Mouse (Mus musculus): ENCODE data around the gene Map10. TPM values are rescaled to one million over a fixed set of nuclear protein-coding genes. Genes with fewer than 3 reads are reported as not detected.

Gene Map10
- polyA plus RNA-seq (2014; fragmentation: Nextera tagmentation; extraction: Ambion mirVana) = 7.6 and 8.1 TPM in 2 replicates

DNA sequence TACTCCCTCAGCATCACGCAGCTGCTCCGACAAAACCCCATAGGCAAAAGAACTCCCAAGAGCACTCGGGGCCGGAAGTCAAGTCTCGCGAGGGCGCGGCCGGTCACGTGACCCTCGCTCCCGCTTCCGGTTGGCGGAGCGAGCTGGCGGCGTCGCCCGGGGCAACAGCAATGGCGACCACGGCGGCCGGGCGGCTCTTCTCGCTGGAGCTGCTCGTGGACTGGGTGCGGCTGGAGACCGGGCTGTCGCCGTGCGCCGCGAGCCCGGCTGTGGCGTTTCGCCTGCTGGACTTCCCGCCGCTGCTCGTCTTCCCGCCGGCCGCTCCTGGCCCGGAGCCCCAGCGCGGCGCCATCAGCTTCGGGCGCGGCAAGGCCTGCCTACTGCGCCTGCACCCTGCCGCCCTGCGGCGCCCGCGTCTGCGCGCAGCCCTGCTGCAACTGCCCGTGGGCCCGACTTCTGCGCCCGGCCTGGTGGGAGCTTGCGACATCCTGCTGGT is at the start of gene Map10:
TSS of gene Map10 (plus strand) at position 119 of the 496 bp plus-strand sequence.
- TF ChIP-seq CTCF (IDR thresholded peaks at IDR 0.05; ENCODE audit: low read depth) = no peak
- Histone ChIP-seq H3K36me3 (ENCODE audit: insufficient read depth) (no peaks in the 10 kb centered on the region), H3K4me3 (ENCODE audit: low read depth, low read length) (peak within 1 kb of the TSS; percentile 53), H3K27ac (ENCODE audit: low read depth) (peak within 1 kb of the TSS; percentile 63; the same call in 1 of the 2 replicates), H3K27me3 (ENCODE audit: insufficient read depth, low read length) (no peaks in the 10 kb centered on the region), H3K9me3 (ENCODE audit: low read depth, low read length) (peaks cover 22% of the 10 kb centered on the region), H3K4me1 (ENCODE audit: insufficient read depth) (peaks cover 5% of the 10 kb centered on the region; the same call in 1 of the 2 replicates), H3K9ac (peak within 1 kb of the TSS; percentile 71), H3K4me2 (peak within 1 kb of the TSS; percentile 91)
- ATAC-seq (ENCODE audit: insufficient read depth) = peak; percentile 87
- under 1% methylated on average over 57 of the region's 62 CpGs for WGBS
- peak; percentile 93 for DNase-seq

DNA sequence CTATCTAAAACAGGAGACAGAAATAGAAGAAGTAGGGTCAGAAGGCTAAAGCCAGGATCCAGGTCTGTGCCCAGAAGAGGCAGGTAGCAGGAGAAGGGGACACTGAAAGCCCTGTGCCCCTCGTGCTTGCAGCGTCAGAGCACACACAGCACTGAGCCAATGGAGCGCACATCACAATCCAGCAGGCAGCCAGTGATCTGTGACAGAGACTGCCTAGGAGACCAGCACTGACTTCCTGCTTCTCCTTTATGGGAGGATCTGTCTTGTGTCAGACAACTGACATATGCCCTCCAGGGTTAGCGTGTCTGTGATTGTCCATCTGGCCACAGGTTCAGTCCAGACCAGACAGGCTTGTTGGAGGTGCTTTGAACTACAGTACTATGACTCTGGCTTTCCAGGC is 49.3 kb upstream of the Map10 start:
- TF ChIP-seq CTCF (IDR thresholded peaks at IDR 0.05; ENCODE audit: low read depth) = no peak
- Histone ChIP-seq H3K9me3 (ENCODE audit: low read depth, low read length) (no peaks in the 10 kb centered on the region), H3K4me2 (no peak overlapping the region), H3K27ac (ENCODE audit: low read depth) (no peak overlapping the region), H3K27me3 (ENCODE audit: insufficient read depth, low read length) (no peaks in the 10 kb centered on the region), H3K4me3 (ENCODE audit: low read depth, low read length) (no peak overlapping the region), H3K4me1 (ENCODE audit: insufficient read depth) (peaks cover 20% of the 10 kb centered on the region), H3K36me3 (ENCODE audit: insufficient read depth) (no peaks in the 10 kb centered on the region), H3K9ac (no peak overlapping the region)
- DNase-seq = no peak
- no peak for ATAC-seq (ENCODE audit: insufficient read depth)
- 67% methylated on average over 4 of the region's 4 CpGs for WGBS

DNA sequence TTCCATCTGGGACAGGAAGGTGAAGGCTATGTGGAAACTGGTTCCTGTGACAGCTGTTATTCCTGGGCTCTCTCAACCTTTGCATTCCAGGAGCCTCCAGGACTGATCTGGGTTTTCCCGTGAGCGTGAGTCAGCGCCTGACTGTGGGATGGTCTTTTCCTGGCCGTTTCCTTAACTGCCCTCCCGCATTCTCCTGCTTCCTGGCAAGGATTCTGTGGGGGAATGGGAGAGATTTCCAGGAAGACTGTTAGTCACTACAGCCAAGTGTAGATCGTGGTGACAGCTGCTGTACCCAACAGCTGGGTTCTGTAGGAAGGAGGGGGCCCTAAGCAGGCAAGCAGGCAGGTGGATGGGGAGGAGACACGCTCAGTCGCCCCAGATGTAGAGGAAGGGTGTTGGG is 45.3 kb upstream of the Map10 start:
- no peak for TF ChIP-seq CTCF (IDR thresholded peaks at IDR 0.05; ENCODE audit: low read depth)
- H3K4me3 ChIP-seq (ENCODE audit: low read depth, low read length) = no peak overlapping the region
- DNase-seq = peak; percentile 21

DNA sequence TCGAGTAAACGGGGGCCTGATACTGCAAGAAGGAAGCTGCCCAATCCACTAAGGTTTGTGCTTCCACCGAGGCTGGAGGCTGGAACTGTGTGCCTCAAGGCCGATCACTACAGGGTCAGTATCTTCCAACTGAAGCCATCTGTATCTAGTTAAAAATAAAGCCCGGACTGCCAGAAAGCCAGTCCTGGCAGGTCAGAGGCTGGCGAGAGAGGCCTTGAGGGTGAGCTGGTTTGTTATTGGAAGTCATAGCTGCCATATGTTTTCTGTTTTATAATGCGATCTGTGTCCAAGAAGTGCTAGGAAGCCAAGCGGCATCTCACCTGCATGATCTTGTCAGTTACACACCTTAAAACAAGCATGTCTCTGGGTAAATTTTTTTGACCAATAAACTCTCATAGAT is 43.2 kb upstream of the Map10 start:
- Histone ChIP-seq H3K36me3 (ENCODE audit: insufficient read depth) (no peaks in the 10 kb centered on the region), H3K9me3 (ENCODE audit: low read depth, low read length) (no peaks in the 10 kb centered on the region), H3K27me3 (ENCODE audit: insufficient read depth, low read length) (no peaks in the 10 kb centered on the region), H3K27ac (ENCODE audit: low read depth) (no peak overlapping the region), H3K4me1 (ENCODE audit: insufficient read depth) (peaks cover 6% of the 10 kb centered on the region), H3K4me2 (no peak overlapping the region), H3K9ac (no peak overlapping the region), H3K4me3 (ENCODE audit: low read depth, low read length) (no peak overlapping the region)
- ATAC-seq (ENCODE audit: insufficient read depth) (no peak), DNase-seq (no peak)
- WGBS = 87% methylated on average over 8 of the region's 8 CpGs
- TF ChIP-seq CTCF (IDR thresholded peaks at IDR 0.05; ENCODE audit: low read depth) = no peak

More for the DNA sequence above, 45.3 kb upstream of the Map10 start:
- ATAC-seq (ENCODE audit: insufficient read depth) = peak; percentile 7; the same call in 1 of the 2 replicates
- Histone ChIP-seq H3K36me3 (ENCODE audit: insufficient read depth) (no peaks in the 10 kb centered on the region), H3K27me3 (ENCODE audit: insufficient read depth, low read length) (no peaks in the 10 kb centered on the region), H3K9me3 (ENCODE audit: low read depth, low read length) (no peaks in the 10 kb centered on the region), H3K4me1 (ENCODE audit: insufficient read depth) (peaks cover 11% of the 10 kb centered on the region), H3K9ac (no peak overlapping the region), H3K27ac (ENCODE audit: low read depth) (0 out of 2 replicates have a peak overlapping the region, but pooled peaks have one; percentile 30), H3K4me2 (no peak overlapping the region)
- 52% methylated on average over 8 of the region's 8 CpGs for WGBS

DNA sequence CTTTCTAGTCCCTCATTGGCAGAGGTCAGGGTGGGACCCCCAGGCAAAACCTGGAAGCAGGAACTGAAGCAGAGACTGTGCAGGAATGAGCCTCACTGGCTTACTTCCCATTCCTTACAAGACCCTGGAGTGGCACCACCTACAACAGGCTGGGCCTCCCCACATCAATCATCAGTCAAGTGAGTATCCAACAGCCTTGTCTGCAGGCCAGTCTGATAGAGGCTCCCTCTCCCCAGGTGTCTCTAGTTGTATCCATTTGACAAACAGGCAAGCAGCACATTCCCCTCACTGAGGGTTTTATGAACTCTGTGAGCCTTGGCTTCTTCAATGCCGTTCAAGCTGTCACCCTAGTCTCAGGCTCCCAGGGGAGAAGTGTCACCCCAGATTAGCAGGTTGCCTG is 40.8 kb upstream of the Map10 start:
- Histone ChIP-seq H3K4me3 (ENCODE audit: low read depth, low read length) (no peak overlapping the region), H3K36me3 (ENCODE audit: insufficient read depth) (no peaks in the 10 kb centered on the region), H3K9me3 (ENCODE audit: low read depth, low read length) (no peaks in the 10 kb centered on the region), H3K27me3 (ENCODE audit: insufficient read depth, low read length) (no peaks in the 10 kb centered on the region), H3K9ac (no peak overlapping the region), H3K27ac (ENCODE audit: low read depth) (no peak overlapping the region), H3K4me2 (no peak overlapping the region), H3K4me1 (ENCODE audit: insufficient read depth) (peaks cover 6% of the 10 kb centered on the region)
- DNase-seq = no peak
- no peak for TF ChIP-seq CTCF (IDR thresholded peaks at IDR 0.05; ENCODE audit: low read depth)
- ATAC-seq (ENCODE audit: insufficient read depth) = no peak
- WGBS = 93% methylated on average over 1 of the region's 1 CpGs

DNA sequence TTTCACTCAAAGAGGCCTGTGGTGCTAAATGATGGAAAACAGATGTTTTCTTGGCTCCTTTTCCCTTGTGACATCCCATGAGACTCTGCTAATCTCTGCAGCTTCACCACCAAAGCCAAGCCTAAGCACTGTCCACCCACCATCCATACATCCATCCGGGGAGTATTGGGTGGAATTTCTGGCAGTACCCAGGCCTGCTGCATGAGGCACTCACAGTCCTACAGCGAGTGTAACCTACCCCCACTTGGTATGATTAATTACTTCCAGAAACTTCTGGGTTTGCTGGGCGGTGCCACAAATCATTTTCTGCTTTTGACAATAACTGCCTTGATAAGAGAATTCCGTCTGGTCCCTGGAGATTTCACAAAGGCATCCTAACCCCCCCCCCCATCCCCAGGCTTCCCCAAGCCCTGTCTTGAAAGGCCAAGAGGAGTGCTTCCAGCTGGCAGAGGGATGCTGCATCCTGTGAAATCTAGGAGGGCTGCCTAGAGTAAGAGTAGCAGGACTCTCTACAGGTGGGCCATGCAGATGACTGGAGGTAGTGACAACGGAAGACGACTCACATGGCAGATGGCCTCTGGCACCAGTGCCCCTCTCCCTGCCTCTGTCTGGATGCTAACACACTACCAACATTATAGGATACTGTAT is 31.1 kb upstream of the Map10 start:
- no peak overlapping the region for H3K9ac ChIP-seq
- H3K9me3 ChIP-seq (ENCODE audit: low read depth, low read length) = no peaks in the 10 kb centered on the region
- no peak for TF ChIP-seq CTCF (IDR thresholded peaks at IDR 0.05; ENCODE audit: low read depth)
- H3K4me2 ChIP-seq = no peak overlapping the region
- ATAC-seq (ENCODE audit: insufficient read depth) (peak; percentile 82), DNase-seq (peak; percentile 72)
- H3K36me3 ChIP-seq (ENCODE audit: insufficient read depth) = no peaks in the 10 kb centered on the region
- WGBS = 44% methylated on average over 6 of the region's 6 CpGs
- H3K4me3 ChIP-seq (ENCODE audit: low read depth, low read length) = no peak overlapping the region
- H3K27me3 ChIP-seq (ENCODE audit: insufficient read depth, low read length) = no peaks in the 10 kb centered on the region
- peaks cover 4% of the 10 kb centered on the region for H3K4me1 ChIP-seq (ENCODE audit: insufficient read depth)
- H3K27ac ChIP-seq (ENCODE audit: low read depth) = no peak overlapping the region

DNA sequence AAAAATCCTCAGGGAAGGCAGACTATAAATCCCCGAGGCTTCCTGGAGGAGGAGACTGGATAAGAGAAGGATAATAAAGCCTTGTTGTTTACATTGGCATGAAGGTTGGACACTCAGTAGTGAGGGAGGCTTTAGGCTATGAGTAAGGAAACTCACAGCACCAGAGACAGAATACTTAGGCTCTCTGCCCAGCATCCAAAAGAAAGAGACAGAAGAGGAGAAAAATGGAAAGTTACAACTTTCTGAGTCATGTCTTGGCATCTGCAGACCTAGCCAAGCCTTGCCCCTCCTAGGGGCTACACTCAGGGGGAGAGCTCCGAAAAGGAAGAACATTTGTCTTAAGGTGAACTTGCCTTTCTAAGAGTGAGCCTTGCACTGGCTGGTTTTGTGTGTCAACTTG is 30.0 kb upstream of the Map10 start:
- Histone ChIP-seq H3K36me3 (ENCODE audit: insufficient read depth) (no peaks in the 10 kb centered on the region), H3K4me1 (ENCODE audit: insufficient read depth) (peaks cover 4% of the 10 kb centered on the region), H3K9me3 (ENCODE audit: low read depth, low read length) (no peaks in the 10 kb centered on the region), H3K27me3 (ENCODE audit: insufficient read depth, low read length) (no peaks in the 10 kb centered on the region), H3K27ac (ENCODE audit: low read depth) (no peak overlapping the region), H3K4me3 (ENCODE audit: low read depth, low read length) (no peak overlapping the region), H3K4me2 (no peak overlapping the region), H3K9ac (no peak overlapping the region)
- WGBS = 63% methylated on average over 2 of the region's 2 CpGs
- TF ChIP-seq CTCF (IDR thresholded peaks at IDR 0.05; ENCODE audit: low read depth) = no peak
- no peak for DNase-seq
- no peak for ATAC-seq (ENCODE audit: insufficient read depth)

Data from lung, embryonic 14.5 days (tissue).